Mouse (Mus musculus): Measurements from ENCODE around the gene Dhrs13. TPM values are rescaled to one million over a fixed set of nuclear protein-coding genes. Genes with fewer than 3 reads are reported as not detected.

The Dhrs13 gene
- total RNA-seq (2021): 10 to 100 TPM; 10.3 to 12.1 TPM
- long read RNA-seq, experiment 1, transcript Dhrs13-201 (5 exons, 1,779 nt): major isoform, 13 of 15 reads
- long read RNA-seq, experiment 1, partial matches to known transcripts: 1 of 15 reads
- long read RNA-seq, experiment 1, other reads (novel, unspliced or antisense): 1 of 15 reads
- long read RNA-seq, experiment 2, transcript Dhrs13-201 (5 exons, 1,779 nt): major isoform, 16 of 20 reads
- long read RNA-seq, experiment 2, partial matches to known transcripts: 2 of 20 reads
- long read RNA-seq, experiment 2, other reads (novel, unspliced or antisense): 1 of 20 reads

GRCm38 (mm10) chr11:78031947-78032808, at the start of gene Dhrs13:
TSS of gene Dhrs13 (plus strand) at chr11:78032280.
- DNase-seq (ENCODE audit: low spot score in 2 of 2): peak; percentile 82 to 88

- peak; percentile 98 to 99 for DNase-seq (ENCODE audit: low spot score in 2 of 2)
Measured at GRCm38 (mm10) chr11:77982441-77982905, 49.6 kb upstream of the Dhrs13 start, which contains the start of gene Phf12. TSS of gene Phf12 (plus strand) at chr11:77982754.

- DNase-seq (ENCODE audit: low spot score in 2 of 2): peak in 1 of 2 experiments; percentile 43
Measured at GRCm38 (mm10) chr11:77983191-77983936, 48.7 kb upstream of the Dhrs13 start.

- DNase-seq (ENCODE audit: low spot score in 2 of 2): peak; percentile 54 to 56
Measured at GRCm38 (mm10) chr11:77983937-77984835, 47.9 kb upstream of the Dhrs13 start.

GRCm38 (mm10) chr11:77984836-77985231, 47.2 kb upstream of the Dhrs13 start:
- DNase-seq (ENCODE audit: low spot score in 2 of 2): peak in 1 of 2 experiments; percentile 47

GRCm38 (mm10) chr11:77985541-77986065, 46.5 kb upstream of the Dhrs13 start:
- no peak for DNase-seq (ENCODE audit: low spot score in 2 of 2)

GRCm38 (mm10) chr11:77989071-77989690, 42.9 kb upstream of the Dhrs13 start:
- DNase-seq (ENCODE audit: low spot score in 2 of 2): no peak

GRCm38 (mm10) chr11:77995556-77995955, 36.5 kb upstream of the Dhrs13 start:
- DNase-seq (ENCODE audit: low spot score in 2 of 2): no peak

GRCm38 (mm10) chr11:78006446-78006845, 25.6 kb upstream of the Dhrs13 start:
- no peak for DNase-seq (ENCODE audit: low spot score in 2 of 2)

- peak; percentile 45 to 46 for DNase-seq (ENCODE audit: low spot score in 2 of 2)
Measured at GRCm38 (mm10) chr11:78019676-78020075, 12.4 kb upstream of the Dhrs13 start.

GRCm38 (mm10) chr11:78023607-78024006, 8.5 kb upstream of the Dhrs13 start:
- DNase-seq (ENCODE audit: low spot score in 2 of 2): peak in 1 of 2 experiments; percentile 28

GRCm38 (mm10) chr11:78029240-78029639, 2.8 kb upstream of the Dhrs13 start:
- no peak for DNase-seq (ENCODE audit: low spot score in 2 of 2)

- no peak for DNase-seq (ENCODE audit: low spot score in 2 of 2)
Measured at GRCm38 (mm10) chr11:78030600-78030999, 1.5 kb upstream of the Dhrs13 start.

- DNase-seq (ENCODE audit: low spot score in 2 of 2): no peak
Measured at GRCm38 (mm10) chr11:78031389-78031788, 691 bp upstream of the Dhrs13 start.

GRCm38 (mm10) chr11:78032809-78033195, 722 bp downstream of the Dhrs13 start:
- no peak for DNase-seq (ENCODE audit: low spot score in 2 of 2)

GRCm38 (mm10) chr11:78033931-78034617, 2.0 kb downstream of the Dhrs13 start:
- DNase-seq (ENCODE audit: low spot score in 2 of 2): no peak

- DNase-seq (ENCODE audit: low spot score in 2 of 2): no peak
Measured at GRCm38 (mm10) chr11:78036791-78037190, 4.7 kb downstream of the Dhrs13 start.

GRCm38 (mm10) chr11:78037831-78038752, 6.0 kb downstream of the Dhrs13 start, which contains the start of gene Flot2:
TSS of gene Flot2 (plus strand) at chr11:78037931.
- peak; percentile 30 to 48 for DNase-seq (ENCODE audit: low spot score in 2 of 2)
